Mouse (Mus musculus): ENCODE results near the gene Szrd1. TPM values are rescaled to one million over a fixed set of nuclear protein-coding genes. Genes with fewer than 3 reads are reported as not detected.

Szrd1 gene
- total RNA-seq, 2 experiments from 2014 or later: 173 to 178 TPM

DNA sequence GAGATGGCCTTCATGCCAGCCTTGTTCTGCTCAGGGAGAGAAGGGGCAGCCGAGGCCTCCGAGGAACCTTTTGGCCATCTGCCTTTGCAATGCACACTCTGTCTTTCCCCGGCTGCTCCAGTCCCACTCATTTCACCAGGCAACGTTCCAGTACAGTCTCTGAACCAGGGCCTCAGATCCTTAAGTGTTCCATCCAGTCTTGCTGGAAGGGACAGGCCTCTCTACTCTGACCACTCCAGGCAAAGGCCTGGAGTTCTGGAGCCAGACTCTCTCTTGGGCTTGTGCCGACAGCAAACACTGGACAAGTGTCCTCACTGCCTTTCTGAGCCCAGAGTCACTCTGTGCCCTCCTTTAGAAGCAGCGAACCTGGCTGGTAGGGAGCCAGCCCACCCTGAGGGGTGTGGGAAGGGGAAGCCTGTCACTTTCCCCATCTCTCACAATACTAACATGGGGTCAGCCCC, 25.0 kb downstream of the Szrd1 start:
- DNase-seq: no peak

DNA sequence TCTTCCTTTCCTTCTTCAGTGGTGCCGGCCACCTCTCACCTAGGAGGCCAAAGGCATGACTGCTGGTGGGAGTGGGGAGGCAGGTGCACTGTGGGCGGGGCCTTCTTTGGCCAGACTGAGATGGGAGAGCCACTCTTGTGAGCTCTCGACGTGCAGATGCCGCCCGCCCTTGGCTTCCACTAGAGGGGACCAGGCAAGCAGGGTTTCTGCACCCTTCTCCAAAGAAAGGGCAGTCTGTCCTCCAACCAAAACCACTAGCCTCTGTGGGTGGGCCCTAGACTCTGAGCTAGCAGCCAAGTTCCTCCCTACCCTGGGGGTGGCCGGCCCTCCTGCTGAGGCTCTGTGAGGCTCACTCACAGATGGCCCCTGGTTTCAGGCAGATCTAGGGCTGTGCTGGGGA, 25.7 kb downstream of the Szrd1 start:
- DNase-seq: no peak

DNA sequence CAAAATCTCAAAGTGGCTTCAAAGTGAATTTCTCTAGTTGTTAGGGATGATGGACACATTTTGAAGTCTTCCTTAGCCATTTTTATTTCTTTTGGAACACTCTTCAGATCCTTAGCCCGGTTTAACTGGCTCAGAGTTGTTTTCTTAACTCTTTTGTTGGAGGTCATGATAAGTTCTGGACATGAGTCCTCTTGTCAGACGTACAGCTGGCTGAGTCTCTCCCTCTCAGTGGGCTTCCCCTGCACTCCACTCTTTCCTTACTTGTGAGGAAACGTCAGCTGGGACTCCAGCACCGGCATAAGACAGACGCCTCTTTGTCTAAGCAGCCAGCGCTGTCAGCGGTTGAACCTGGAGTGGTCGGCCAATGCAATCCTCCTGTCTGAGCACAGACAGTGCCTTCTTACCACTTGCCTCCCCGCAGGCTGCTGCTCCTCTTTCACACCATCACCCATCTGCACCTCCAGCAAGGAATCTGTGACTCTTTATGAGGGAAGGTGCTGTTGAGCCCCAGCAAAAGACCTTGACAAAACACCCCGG, 31.3 kb downstream of the Szrd1 start:
- no peak for DNase-seq

DNA sequence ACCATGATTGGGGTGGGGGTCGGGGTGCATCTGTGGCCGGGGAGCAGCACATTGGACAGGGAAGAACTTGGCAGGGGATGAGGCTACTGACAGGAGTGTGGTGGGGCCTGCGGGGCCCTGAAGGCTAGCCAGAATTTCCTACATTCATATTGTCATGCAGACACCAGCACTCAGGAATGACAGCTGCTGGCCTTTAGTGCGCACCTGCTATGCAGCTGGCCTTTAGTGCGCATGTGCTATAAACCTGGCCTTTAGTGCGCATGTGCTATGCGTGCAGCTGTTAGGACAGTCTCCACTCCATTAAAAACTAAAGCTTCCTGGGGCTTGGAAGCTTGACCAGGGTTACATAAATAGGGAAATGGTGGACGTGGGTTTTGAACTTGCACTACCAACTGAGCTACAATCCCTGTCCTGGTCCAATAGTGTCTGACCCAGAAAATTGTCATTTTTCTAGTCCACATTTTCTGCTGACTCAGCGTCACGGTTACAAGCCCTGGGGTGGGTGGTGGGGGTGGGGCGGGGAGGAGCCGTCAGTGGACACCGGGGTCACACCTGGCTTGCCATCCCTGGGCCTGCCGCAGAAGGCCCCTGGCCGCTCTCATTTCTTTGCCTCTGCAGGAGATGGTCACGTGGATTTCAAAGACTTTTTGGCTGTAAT, 32.9 kb downstream of the Szrd1 start:
- peak; percentile 36 for DNase-seq

DNA sequence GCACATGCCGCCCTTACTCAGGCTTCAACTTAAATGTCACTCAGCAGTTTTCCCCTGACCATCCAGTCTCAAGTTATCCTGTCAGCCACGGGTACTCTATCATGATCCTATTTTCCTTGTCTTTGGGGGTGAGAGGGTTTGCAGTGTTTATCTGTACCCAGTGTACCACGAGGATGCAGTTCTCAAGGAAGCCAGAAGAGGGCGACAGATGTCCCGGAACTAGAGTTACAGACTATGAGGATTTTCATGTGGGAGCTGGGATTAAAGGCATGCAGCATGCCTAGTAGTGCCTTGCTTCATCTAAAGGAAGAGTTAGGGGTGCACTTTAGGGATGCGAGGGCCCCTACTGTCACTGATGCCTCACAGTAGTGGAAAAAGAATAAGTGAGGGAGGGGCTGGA, 37.7 kb downstream of the Szrd1 start:
- DNase-seq: peak; percentile 43

DNA sequence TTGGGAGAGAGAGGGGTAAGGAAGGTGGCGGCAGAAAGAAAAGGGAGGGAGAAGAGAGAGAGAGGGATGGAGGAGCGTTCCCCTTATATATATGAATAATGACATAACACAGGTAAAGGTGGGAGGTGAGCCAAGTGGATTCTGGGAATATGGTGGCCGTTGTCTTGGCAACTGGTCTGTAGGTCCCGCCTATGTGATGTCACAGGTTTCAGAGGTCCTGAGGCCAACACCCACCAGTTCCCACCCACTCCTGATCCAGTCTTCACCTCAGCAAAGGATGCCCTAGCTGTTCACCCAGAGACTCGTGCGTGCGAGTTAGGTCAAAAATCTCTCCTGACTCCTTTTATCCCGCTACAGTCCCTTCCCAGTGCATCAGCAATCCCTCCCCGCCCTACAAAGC, 38.3 kb downstream of the Szrd1 start:
- no peak for DNase-seq

DNA sequence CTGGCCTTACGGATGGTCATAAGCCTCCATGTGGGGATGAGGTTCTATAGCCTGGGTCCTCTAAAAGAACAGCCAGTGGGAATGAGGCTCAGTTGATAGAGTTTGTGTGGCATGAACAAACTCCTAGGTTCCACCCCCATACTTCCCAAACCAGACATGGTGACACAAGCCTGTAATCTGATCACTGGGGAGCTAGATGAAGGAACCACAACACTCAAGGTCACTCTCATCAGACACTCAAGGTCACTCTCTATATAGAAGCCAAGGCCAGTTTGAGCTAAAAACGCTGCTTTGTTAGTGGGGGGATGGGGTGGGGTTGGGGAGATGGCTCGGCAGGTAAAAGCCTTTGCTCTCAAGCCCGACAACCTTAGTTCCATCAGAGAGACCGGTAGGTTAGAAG, 39.6 kb downstream of the Szrd1 start:
- DNase-seq: no peak

DNA sequence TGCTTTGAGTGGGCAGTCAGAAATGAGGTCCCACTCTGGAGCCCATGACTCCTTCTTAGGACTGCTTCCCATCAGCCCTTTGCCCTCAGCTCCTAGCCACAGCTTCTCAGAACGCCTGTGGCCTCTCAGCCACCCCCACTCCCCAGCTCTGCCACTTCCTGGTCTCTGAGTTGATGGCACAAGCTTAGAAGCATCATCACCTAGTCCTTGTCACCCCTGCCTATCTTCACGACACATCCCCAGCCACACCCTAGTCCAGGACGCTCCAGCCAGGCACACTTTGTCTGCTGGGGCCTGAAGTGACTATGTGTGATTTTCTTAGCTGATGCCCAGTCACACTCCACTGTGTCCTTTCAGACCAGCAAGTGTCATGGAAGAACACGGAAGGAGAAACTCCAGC, 40.6 kb downstream of the Szrd1 start:
- DNase-seq: no peak

DNA sequence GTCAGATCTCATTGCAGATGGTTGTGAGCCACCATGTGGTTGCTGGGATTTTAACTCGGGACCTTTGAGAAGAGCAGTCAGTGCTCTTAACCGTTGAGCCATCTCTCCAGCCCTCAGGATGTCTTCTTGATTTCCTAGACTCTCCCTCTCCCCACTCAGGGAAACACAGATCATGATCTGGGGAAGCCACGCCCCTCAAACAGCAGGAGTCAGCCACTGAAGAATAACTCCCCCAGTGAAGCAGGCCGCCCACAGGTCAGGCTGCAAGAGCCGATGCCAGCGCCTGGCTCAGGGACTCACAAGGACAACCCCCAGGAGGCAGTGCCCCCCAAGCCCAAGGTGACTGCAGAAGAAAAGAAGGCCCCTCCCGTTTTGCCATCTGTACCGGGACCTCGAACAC, 42.9 kb downstream of the Szrd1 start:
- DNase-seq: no peak

DNA sequence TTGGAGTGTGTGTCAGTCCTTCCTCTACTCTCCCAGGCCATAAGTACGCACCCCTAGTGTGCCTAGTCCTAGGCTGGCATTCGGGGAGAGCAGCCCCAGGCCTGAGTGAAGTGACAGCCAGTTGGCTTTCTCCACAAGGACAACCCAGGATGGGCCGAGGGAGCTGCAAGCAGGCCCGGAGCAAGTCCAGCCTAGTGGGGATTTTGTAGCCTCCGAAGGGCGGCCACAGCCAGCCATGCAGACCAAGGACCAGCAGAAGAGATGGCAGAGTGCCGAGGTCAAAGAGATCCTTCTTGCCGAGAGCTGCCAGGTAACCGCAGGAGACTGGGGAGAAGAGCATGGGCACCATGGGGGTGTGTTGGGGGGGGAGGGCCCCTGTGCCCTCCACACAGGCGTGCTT, 44.6 kb downstream of the Szrd1 start:
- DNase-seq: no peak

DNA sequence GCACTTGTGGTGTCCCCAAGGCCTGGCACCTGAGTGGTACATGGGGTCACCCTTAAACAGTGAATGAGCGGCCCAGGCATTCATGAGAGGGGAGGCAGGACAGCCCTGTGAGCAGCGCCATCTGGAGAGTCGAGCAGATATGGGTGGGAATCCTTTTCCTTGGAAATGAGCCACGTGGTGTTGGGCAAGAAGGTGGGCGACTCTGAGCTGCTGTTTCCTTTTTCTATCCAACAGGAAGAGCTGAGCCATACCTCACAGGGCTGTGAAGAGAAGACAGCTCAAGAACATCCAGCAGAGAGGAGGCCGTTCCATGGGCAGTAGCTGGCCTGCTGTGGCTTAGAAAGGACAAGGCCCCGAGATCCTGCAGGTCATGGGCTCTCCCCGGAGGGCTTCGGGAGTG, 50.9 kb downstream of the Szrd1 start:
- no peak for DNase-seq

DNA sequence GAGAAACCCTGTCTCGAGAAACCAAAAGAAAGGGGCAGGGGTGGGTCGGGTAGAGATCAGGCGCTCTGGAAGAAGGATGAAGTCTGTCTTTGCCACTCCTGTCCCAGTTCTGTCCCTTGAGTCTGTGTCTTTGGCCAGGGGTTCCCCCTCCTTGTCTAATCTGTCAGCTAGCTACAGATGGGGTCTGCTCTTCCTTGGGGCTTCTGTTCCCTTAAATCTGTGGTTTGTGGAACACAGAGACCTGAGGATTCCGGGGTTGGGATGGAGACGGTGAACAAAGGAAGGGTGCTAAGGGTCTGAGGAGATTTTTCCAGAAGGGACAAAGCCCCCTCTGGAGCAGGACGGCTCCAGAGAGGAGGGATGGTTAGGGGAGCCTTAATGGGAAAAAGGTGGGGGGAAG, 51.5 kb downstream of the Szrd1 start, which contains the start of gene Spata21:
Gene Spata21 (plus strand): TSS at position 301 of the 400 bp plus-strand sequence.
- no peak for DNase-seq

DNA sequence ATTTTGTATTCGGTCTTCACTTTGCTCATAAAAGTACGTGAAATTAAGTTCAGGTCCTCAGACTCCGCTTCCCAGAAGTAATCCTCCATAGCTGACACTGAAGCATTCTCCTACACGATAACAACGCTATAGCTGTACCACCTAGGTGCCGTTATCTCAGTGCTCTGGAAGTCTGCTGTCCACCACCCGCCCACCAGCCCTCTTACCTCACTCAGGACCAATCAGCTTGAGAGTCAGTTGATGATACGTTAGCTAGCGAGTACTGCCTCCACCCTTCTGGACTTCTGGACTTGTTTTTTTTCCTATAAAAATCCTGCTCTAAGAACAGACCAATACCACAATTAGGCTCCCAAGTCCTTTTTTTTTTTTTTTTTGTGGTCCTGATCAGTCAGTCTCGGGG, 52.7 kb downstream of the Szrd1 start:
- DNase-seq: no peak

DNA sequence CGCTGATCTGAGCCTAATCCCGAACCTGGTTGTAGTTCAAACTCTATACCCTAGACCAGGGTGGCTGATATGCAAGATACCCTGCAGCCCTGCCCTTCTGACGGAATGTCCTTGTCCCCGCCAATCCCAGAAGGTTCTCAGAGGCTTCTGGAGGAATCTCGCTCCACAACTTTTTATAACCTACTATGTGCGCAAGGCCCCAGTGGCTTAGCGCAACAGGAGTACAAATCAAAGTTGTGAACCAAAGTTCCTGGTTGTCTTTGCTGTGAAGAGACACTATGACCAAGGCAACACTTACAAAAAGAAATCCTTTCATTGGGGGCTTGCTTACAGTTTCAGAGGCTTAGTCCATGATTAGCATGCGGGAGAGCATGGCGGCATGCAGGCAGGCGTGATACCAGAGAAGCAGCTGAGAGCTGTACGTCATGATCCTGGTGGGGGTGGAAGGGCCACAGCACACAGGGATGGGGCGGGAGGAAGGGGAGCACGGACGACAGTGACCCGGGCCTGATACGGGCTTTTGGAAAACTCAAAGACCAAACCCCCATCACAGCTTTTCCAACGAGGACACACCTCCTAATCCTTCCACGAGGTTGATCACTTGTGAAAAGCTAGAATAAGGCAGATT, 61.0 kb downstream of the Szrd1 start:
- no peak for DNase-seq

DNA sequence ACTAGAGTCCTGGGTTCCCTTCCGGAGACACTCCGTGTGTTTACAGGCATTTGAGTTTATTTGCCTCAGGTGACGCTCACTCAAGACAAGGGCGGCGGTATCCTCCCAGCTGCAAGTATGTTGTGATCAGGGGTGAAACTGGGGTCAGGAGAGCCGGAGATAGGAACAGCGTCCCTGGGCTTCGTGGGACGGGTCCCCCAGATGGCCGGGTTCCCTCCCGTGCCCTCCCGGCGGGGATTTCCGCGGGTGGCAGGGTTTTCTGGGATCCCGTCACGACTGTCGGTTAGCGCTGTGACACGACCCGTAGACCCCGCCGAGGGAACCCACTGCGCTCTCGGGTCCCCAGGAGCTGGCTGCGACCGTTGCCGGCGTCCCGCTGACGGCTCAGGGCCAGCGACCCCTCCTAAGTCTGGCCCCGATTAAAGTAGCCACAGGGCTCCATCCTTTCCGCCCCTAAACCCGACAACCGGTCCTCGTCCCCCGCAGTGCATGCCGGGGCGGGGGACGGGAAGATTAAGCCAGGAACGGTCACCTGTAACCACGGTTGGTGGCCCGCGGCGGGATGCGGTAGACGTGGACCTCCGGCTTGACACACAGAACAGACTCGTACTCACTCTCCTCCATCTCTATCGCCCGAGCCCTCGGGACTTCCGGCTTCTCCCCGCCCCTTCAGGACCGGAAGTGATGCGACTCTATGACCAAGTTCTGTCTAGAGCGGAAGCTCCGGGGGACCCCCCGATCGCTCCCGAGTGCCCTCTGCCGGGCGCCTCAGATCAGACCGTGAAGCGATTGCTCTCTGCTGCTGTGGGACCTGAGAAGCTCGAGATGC, 61.7 kb downstream of the Szrd1 start, which contains the start of gene Necap2:
Gene Necap2 (minus strand): TSS at position 677 of the 829 bp plus-strand sequence.
- peak; percentile 96 for DNase-seq

DNA sequence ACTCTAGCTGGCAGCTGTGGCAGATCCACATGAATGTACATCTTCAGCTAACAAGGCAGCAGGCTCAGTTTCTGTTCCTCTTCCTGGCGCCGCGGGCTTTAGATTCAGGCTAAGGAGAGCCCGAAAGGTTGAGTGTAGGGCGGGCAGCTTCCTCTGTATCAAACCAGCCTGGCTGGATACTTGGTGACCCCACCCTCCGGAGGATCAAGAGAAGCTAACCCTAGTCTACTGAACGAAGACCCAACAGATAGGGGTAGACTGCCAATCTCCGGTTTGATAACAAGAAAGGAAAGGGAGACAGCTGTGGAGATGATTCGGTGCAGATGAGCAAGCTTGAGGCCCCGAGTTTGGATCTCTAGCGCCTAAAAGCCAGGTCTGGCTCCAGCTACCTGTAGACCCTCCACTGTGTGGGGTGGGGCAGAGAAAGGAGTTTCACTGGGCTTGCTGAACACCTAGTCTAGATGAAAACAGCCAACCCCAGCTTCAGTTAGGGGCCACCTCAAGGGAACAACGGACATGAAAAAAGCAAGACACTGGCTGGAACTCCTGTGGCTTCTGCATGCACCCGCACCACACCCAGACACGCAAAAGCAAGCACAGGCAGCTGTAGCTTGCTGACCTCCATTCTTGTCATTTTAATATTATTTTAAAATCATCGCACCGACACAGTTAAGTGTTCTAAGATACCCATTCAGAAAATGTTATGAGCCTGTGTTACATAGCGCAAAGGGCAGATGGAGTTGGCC, 62.6 kb downstream of the Szrd1 start:
- DNase-seq: no peak

DNA sequence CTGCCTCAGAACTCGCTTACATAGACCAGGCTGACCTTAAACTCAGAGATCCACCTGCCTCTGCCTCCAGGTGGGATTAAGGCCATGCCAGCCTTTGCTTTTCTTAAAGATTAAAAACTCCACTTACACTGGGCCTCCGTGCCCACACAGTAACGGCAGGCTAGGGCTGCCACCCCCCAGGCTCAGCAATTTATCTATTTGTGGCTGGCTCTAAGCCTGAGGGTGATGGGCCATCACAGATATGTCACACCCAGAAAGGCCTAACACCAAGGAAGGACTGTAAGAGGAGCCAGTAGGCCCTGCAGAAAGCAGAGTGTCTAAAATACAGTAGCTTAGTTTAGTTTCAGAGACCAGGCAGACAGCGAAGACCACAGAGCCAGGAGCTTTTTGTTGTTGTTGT, 65.5 kb downstream of the Szrd1 start:
- DNase-seq: no peak

DNA sequence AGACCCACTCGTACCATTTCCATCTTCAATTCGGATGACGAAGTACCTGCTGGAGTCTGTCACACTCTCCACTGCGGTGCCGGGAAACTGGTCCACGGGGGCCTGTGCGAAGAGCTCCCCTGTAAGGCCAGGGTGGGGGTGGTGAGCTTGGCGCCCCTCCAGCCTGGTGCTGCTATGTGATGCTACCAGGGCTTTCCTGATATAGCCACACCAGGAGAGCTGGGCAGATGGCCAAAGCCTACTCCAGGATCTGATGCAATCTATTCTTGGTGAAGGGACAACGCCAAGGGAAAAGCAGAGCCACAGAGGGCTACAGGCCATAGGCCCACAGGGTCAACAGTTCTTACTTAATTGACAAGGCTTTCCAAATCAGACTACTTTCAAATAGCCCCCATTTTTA, 65.9 kb downstream of the Szrd1 start:
- peak; percentile 65 for DNase-seq

DNA sequence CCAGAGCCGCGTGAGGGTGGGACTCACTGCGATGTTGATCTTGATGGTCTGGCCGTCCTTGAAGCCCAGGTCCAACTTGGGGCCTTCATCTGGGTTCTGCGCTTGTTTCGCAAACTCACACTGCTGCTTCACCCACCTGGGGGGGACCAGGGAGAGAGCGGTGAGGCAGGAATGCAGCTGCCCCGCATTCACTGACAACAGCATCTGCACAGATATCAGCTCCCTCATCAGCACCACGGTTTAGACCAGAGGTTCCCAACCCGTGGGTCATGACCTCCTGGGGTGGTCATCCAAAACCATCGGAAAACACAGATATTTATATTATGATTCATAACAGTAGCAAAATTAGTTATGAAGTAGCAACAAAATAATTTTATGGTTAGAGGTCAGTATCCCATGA, 67.1 kb downstream of the Szrd1 start:
- no peak for DNase-seq

DNA sequence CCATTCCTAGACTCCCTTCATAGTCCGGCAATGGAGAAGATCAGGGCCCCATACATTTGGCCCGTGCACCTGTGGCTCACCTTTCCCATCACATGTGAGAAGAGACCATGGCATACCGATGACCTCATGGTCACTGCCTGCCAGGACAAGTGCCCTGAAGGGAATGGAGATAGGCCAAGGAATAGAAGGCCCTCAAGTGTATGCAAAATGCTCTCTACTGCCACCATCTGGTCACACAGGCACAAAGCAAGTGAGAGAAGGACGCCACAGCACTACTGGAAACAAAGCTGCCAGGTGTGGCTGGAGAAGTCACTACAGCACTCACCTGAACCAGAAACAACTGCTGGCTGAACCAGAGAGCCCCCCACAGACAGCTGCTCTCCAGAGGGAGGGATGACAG, 69.8 kb downstream of the Szrd1 start:
- peak; percentile 50 for DNase-seq

DNA sequence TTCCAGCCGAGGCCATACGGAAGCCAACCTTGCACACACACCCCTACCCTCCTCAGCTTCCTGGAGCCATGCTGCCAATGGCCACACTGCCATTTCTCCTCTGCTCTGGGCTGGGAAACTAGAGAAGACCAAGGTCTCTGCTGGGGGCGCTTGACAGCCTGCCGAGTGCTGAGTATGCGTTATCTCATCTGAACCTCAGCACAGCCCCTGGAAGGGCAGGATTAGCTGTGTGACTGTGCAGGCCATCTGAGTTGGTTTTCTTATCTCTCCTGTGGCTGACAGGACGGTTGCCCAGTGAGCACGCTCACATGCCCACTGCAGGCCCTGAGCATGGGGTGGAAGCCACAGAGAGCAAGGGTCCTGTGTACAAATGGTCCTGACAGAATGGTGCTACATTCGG, 70.9 kb downstream of the Szrd1 start:
- no peak for DNase-seq

DNA sequence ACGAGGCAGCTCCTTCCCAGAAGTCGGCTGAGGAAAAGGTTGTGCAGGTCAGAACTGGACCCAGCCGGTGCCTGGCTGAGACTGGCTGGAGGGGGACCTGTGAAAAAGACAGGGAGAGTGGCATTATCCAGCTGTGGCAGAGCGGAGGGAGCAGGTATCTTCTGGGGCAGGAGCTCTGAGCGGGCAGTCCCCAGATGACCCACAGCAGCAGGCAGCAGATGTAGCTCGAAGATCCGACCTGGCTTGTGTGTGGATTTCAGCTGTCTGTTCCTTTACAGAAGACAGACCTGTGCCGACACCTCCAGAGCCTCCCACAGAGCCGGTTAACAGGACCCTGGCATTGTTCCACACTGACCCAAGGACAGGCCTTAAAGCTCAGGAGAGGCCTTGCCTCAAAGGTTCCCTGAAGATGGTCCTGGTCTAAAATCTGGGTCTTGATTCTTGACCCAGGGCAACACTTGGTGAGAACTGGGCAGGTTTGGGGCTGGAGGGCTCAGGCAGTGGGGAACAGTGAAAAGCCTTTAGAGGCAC, 72.0 kb downstream of the Szrd1 start:
- no peak for DNase-seq
